Mouse (Mus musculus) monocyte, adult 2 months (primary cell): Measurements from ENCODE around the gene Ino80d.

ENCODE experiments used
- DNase-seq, 2 experiments: peaks; one replicate each; pipeline ENCODE4 v3.0.0; 2022; ENCODE audit warnings: low spot score in 2 of 2, low read depth in 1 of 2

Gene Ino80d

GRCm38 (mm10) chr1:62916609-62917008, 197.9 kb downstream of the Ino80d start:
- no peak for DNase-seq

- no peak for DNase-seq
Observed at GRCm38 (mm10) chr1:62914495-62914894, 200.0 kb downstream of the Ino80d start.

- DNase-seq = no peak
Observed at GRCm38 (mm10) chr1:62911426-62911825, 203.0 kb downstream of the Ino80d start.

GRCm38 (mm10) chr1:62909126-62909525, 205.3 kb downstream of the Ino80d start:
- DNase-seq = no peak

GRCm38 (mm10) chr1:62908508-62908907, 206.0 kb downstream of the Ino80d start:
- DNase-seq = no peak
